Mouse (Mus musculus) limb, embryonic 14.5 days (tissue): ENCODE measurements around the gene Arl2bp. TPM values are rescaled to one million over a fixed set of nuclear protein-coding genes. Genes with fewer than 3 reads are reported as not detected.

ENCODE experiments used
- ATAC-seq: fragments of 200-750 bp; cut with Nextera tagmentation; 2 replicates; pipeline ENCODE4 v1.8.0; 2017; ENCODE audit warnings: low read depth, moderate number of reproducible peaks, moderate TSS enrichment; ENCODE audit not compliant: low FRiP score
- DNase-seq: peaks from one replicate; pipeline ENCODE4 v3.0.0-alpha.2; 2015; ENCODE audit warnings: low spot score
- H3K27ac ChIP-seq: fragments of 300-500 bp; sonication (generic); replicated peaks from 2 replicates; pipeline ENCODE4 v1.5.1; 2014; ENCODE audit warnings: low read depth, mild to moderate bottlenecking, low read length, moderate library complexity, mixed read lengths
- H3K27me3 ChIP-seq: fragments of 300-500 bp; sonication (generic); 2 replicates; pipeline ENCODE4 v1.6.1; 2014; ENCODE audit warnings: low read length, mixed read lengths; ENCODE audit not compliant: control insufficient read depth, insufficient read depth
- H3K36me3 ChIP-seq: fragments of 300-500 bp; sonication (generic); 2 replicates; pipeline ENCODE4 v1.6.1; 2014; ENCODE audit warnings: mild to moderate bottlenecking, low read length, moderate library complexity, mixed read lengths; ENCODE audit not compliant: control insufficient read depth, insufficient read depth
- H3K4me1 ChIP-seq: fragments of 300-500 bp; sonication (generic); 2 replicates; pipeline ENCODE4 v1.6.1; 2014; ENCODE audit warnings: antibody characterized with exemption, low read length, mixed read lengths; ENCODE audit not compliant: control insufficient read depth, insufficient read depth
- H3K4me2 ChIP-seq: fragments of 300-500 bp; sonication (generic); replicated peaks from 2 replicates; pipeline ENCODE4 v1.6.1; 2014; ENCODE audit warnings: low read depth, mild to moderate bottlenecking, low read length, moderate library complexity; ENCODE audit not compliant: severe bottlenecking
- H3K4me3 ChIP-seq: fragments of 300-500 bp; sonication (generic); replicated peaks from 2 replicates; pipeline ENCODE4 v1.5.1; 2014; ENCODE audit warnings: low read length
- H3K9ac ChIP-seq: fragments of 300-500 bp; sonication (generic); 2 replicates; pipeline ENCODE4 v1.6.1; 2014; ENCODE audit warnings: mild to moderate bottlenecking, low read depth, low read length, moderate library complexity; ENCODE audit not compliant: severe bottlenecking
- H3K9me3 ChIP-seq: fragments of 300-500 bp; sonication (generic); 2 replicates; pipeline ENCODE4 v1.6.1; 2016; ENCODE audit warnings: low read length; ENCODE audit not compliant: control insufficient read depth
- POLR2A ChIP-seq: fragments of 200-500 bp; IDR thresholded peaks from 2 replicates; pipeline ENCODE4 v1.8.0; 2012; ENCODE audit warnings: inconsistent platforms, mild to moderate bottlenecking, moderate library complexity, borderline replicate concordance; ENCODE audit not compliant: insufficient read depth, insufficient read length; ENCODE audit errors: extremely low read depth
- WGBS: fragments of 180-500 bp; shearing (Covaris S2); extraction: QIAGEN DNeasy Blood & Tissue Kit; methylation state at CpG from one replicate; pipeline ENCODE4 v1.1.7; 2014; 5-methylcytosine and 5-hydroxymethylcytosine counted together
- polyA plus RNA-seq, 2 experiments: library from polyadenylated mRNA; depleted of rRNA in 1 of 2; stranded (reverse) in 1 of 2; unstranded in 1 of 2; fragments of >200 nt; fragmentation: Nextera tagmentation in 1 of 2; extraction: Ambion mirVana in 1 of 2; gene quantifications; 2 replicates each; pipeline versions ENCODE4 v1.2.1 to v1.2.3; 2012 to 2014

Arl2bp gene
- polyA plus RNA-seq, 2 experiments = 54.0 to 111 TPM

DNA sequence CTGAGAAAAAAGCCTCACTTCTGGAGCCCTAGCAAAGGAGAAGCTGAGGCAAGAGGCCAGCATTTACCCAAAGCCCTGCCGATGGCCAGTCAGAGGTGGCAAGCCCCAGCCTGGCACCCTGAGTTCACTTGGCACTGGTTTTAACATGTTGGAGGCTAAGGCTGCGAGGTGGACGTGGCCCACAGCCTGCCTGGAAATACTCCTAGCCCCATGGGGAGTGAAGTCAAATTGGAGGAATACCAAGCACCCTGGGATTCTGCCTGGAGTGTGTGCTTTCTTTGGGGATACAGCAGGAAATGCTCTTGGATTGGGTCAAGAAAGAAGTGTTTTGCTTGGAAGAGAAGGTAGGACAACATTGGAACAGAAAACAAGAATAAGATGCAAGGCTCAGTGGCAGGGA, 49.5 kb downstream of the Arl2bp start:
- DNase-seq = no peak
- WGBS = 78% methylated on average over 3 of the region's 3 CpGs
- no peak for TF ChIP-seq POLR2A

DNA sequence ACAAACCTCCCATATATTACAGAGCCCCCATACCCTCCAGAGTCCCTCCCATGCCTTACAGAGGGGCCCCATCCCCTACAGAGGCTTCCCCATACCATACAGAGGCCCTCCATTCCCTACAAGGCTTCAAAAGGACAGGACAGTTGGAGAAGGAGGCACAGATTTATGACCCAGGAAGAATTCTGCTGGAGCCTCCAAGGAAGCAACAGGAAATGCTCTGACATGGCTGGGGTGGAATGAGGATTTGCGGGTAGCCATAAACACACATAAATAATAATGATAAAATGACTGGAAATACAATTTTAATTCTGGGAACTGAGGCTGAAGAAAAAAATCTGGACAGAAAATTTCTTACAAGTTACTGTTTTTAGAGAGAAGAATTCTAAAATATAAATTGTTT, 50.4 kb downstream of the Arl2bp start:
- H3K27ac ChIP-seq = no peak overlapping the region
- no peak overlapping the region for H3K4me2 ChIP-seq
- DNase-seq (no peak), ATAC-seq (no peak)
- 82% methylated on average over 1 of the region's 1 CpGs for WGBS
- no peaks in the 10 kb centered on the region for H3K27me3 ChIP-seq
- H3K36me3 ChIP-seq = no peaks in the 10 kb centered on the region
- H3K9me3 ChIP-seq = no peaks in the 10 kb centered on the region
- no peak overlapping the region for H3K9ac ChIP-seq
- H3K4me1 ChIP-seq = no peaks in the 10 kb centered on the region
- TF ChIP-seq POLR2A = no peak
- no peak overlapping the region for H3K4me3 ChIP-seq

More for the DNA sequence above, 49.5 kb downstream of the Arl2bp start:
- Histone ChIP-seq H3K27me3 (no peaks in the 10 kb centered on the region), H3K9me3 (no peaks in the 10 kb centered on the region), H3K9ac (no peak overlapping the region), H3K4me2 (no peak overlapping the region), H3K4me3 (no peak overlapping the region), H3K4me1 (no peaks in the 10 kb centered on the region), H3K27ac (no peak overlapping the region), H3K36me3 (no peaks in the 10 kb centered on the region)
- no peak for ATAC-seq

Other genes with a start within 250 kb of the Arl2bp start
- gene Nlrc5, start 232.2 kb upstream of the Arl2bp start, polyA plus RNA-seq (2012; rRNA removed) = 0.28 and 0.35 TPM in 2 replicates
- 0.23 and 0.48 TPM in 2 replicates for gene Nlrc5, start 232.2 kb upstream of the Arl2bp start, polyA plus RNA-seq (2014; fragmentation: Nextera tagmentation; extraction: Ambion mirVana)
- 24.7 and 29.5 TPM in 2 replicates for gene Cpne2, start 133.6 kb upstream of the Arl2bp start, polyA plus RNA-seq (2012; rRNA removed)
- gene Cpne2, start 133.6 kb upstream of the Arl2bp start, polyA plus RNA-seq (2014; fragmentation: Nextera tagmentation; extraction: Ambion mirVana) = 12.1 and 13.3 TPM in 2 replicates
- gene Rspry1, start 64.7 kb upstream of the Arl2bp start, polyA plus RNA-seq (2012; rRNA removed) = 18.7 and 20.0 TPM in 2 replicates
- 36.1 and 39.5 TPM in 2 replicates for gene Rspry1, start 64.7 kb upstream of the Arl2bp start, polyA plus RNA-seq (2014; fragmentation: Nextera tagmentation; extraction: Ambion mirVana)
- 35.7 and 43.4 TPM in 2 replicates for gene Fam192a, start 64.6 kb upstream of the Arl2bp start, polyA plus RNA-seq (2012; rRNA removed)
- gene Fam192a, start 64.6 kb upstream of the Arl2bp start, polyA plus RNA-seq (2014; fragmentation: Nextera tagmentation; extraction: Ambion mirVana) = 61.5 and 62.4 TPM in 2 replicates
- 1.6 and 2.1 TPM in 2 replicates for gene Pllp, start 29.7 kb downstream of the Arl2bp start, polyA plus RNA-seq (2012; rRNA removed)
- gene Pllp, start 29.7 kb downstream of the Arl2bp start, polyA plus RNA-seq (2014; fragmentation: Nextera tagmentation; extraction: Ambion mirVana) = 0.95 and 3.6 TPM in 2 replicates
- not detected in 2 replicates for gene Ccl22, start 79.0 kb downstream of the Arl2bp start, polyA plus RNA-seq (2012; rRNA removed)
- 0.14 TPM in 1 of 2 replicates, not detected in the other for gene Ccl22, start 79.0 kb downstream of the Arl2bp start, polyA plus RNA-seq (2014; fragmentation: Nextera tagmentation; extraction: Ambion mirVana)
- 8.7 and 10.5 TPM in 2 replicates for gene Cx3cl1, start 105.4 kb downstream of the Arl2bp start, polyA plus RNA-seq (2012; rRNA removed)
- 8.3 and 8.6 TPM in 2 replicates for gene Cx3cl1, start 105.4 kb downstream of the Arl2bp start, polyA plus RNA-seq (2014; fragmentation: Nextera tagmentation; extraction: Ambion mirVana)
- gene Ccl17, start 143.9 kb downstream of the Arl2bp start, polyA plus RNA-seq (2012; rRNA removed) = 0.45 TPM in 1 of 2 replicates, not detected in the other
- 0.67 TPM in 1 of 2 replicates, not detected in the other for gene Ccl17, start 143.9 kb downstream of the Arl2bp start, polyA plus RNA-seq (2014; fragmentation: Nextera tagmentation; extraction: Ambion mirVana)
- 84.5 and 88.1 TPM in 2 replicates for gene Coq9, start 171.7 kb downstream of the Arl2bp start, polyA plus RNA-seq (2012; rRNA removed)
- 72.4 and 86.0 TPM in 2 replicates for gene Coq9, start 171.7 kb downstream of the Arl2bp start, polyA plus RNA-seq (2014; fragmentation: Nextera tagmentation; extraction: Ambion mirVana)
- gene Ciapin1, start 171.8 kb downstream of the Arl2bp start, polyA plus RNA-seq (2012; rRNA removed) = 55.0 and 55.2 TPM in 2 replicates
- 83.6 and 84.3 TPM in 2 replicates for gene Ciapin1, start 171.8 kb downstream of the Arl2bp start, polyA plus RNA-seq (2014; fragmentation: Nextera tagmentation; extraction: Ambion mirVana)
- gene Polr2c, start 190.8 kb downstream of the Arl2bp start, polyA plus RNA-seq (2012; rRNA removed) = 129 and 135 TPM in 2 replicates
- 135 and 140 TPM in 2 replicates for gene Polr2c, start 190.8 kb downstream of the Arl2bp start, polyA plus RNA-seq (2014; fragmentation: Nextera tagmentation; extraction: Ambion mirVana)
- 29.1 and 35.8 TPM in 2 replicates for gene Dok4, start 209.7 kb downstream of the Arl2bp start, polyA plus RNA-seq (2012; rRNA removed)
- 23.3 and 26.9 TPM in 2 replicates for gene Dok4, start 209.7 kb downstream of the Arl2bp start, polyA plus RNA-seq (2014; fragmentation: Nextera tagmentation; extraction: Ambion mirVana)